Mouse (Mus musculus) kidney, embryonic 16.5 days (tissue): ENCODE measurements at regions not wholly inside any gene's neighbourhood (a gene's known extent, or its start where the extent isn't known, plus 50 kb on each side); places are given as distances from the start of the nearest gene placed in this dataset.
A peak's percentile ranks its signal among the peaks of the same experiment; 100 is the strongest.

ENCODE experiments used
- ATAC-seq: fragments of 200-750 bp; cut with Nextera tagmentation; 2 replicates; pipeline ENCODE4 v1.8.0; 2017; ENCODE audit warnings: moderate TSS enrichment; ENCODE audit not compliant: low FRiP score, low TSS enrichment
- H3K27ac ChIP-seq: fragments of 300-500 bp; sonication (generic); 2 replicates; pipeline ENCODE4 v1.5.1; 2014; ENCODE audit warnings: low read length
- H3K27me3 ChIP-seq: fragments of 300-500 bp; sonication (generic); 2 replicates; pipeline ENCODE4 v1.6.1; 2014; ENCODE audit warnings: low read length, control low read depth, mixed read lengths; ENCODE audit not compliant: insufficient read depth
- H3K36me3 ChIP-seq: fragments of 300-500 bp; sonication (generic); 2 replicates; pipeline ENCODE4 v1.6.1; 2014; ENCODE audit warnings: low read length, control low read depth, mixed read lengths; ENCODE audit not compliant: insufficient read depth
- H3K4me1 ChIP-seq: fragments of 300-500 bp; sonication (generic); 2 replicates; pipeline ENCODE4 v1.6.1; 2014; ENCODE audit warnings: low read length, control low read depth, mixed read lengths; ENCODE audit not compliant: insufficient read depth
- H3K4me2 ChIP-seq: fragments of 300-500 bp; sonication (generic); replicated peaks from 2 replicates; pipeline ENCODE4 v1.6.1; 2014; ENCODE audit warnings: low read depth, low read length
- H3K4me3 ChIP-seq: fragments of 300-500 bp; sonication (generic); 2 replicates; pipeline ENCODE4 v1.5.1; 2014; ENCODE audit warnings: mild to moderate bottlenecking, low read length
- H3K9ac ChIP-seq: fragments of 300-500 bp; sonication (generic); replicated peaks from 2 replicates; pipeline ENCODE4 v1.6.1; 2014; ENCODE audit warnings: low read length
- H3K9me3 ChIP-seq: fragments of 300-500 bp; sonication (generic); 2 replicates; pipeline ENCODE4 v1.6.1; 2016; ENCODE audit warnings: low read length, control low read depth
- WGBS: fragments of 180-500 bp; shearing (Covaris S2); extraction: QIAGEN DNeasy Blood & Tissue Kit; methylation state at CpG from one replicate; pipeline ENCODE4 v1.1.7; 2014; 5-methylcytosine and 5-hydroxymethylcytosine counted together

- Histone ChIP-seq H3K4me2 (no peak overlapping the region), H3K4me3 (no peak overlapping the region), H3K36me3 (no peaks in the 10 kb centered on the region), H3K9me3 (no peaks in the 10 kb centered on the region), H3K4me1 (no peaks in the 10 kb centered on the region), H3K27me3 (no peaks in the 10 kb centered on the region), H3K9ac (no peak overlapping the region), H3K27ac (no peak overlapping the region)
- no peak for ATAC-seq
- WGBS, result 83% methylated on average over 3 of the region's 3 CpGs
Observed at GRCm38 (mm10) chr12:58591480-58591829, 322.4 kb upstream of the Clec14a start.

GRCm38 (mm10) chr12:58590547-58591479 is 321.7 kb upstream of the Clec14a start:
- Histone ChIP-seq H3K36me3 (no peaks in the 10 kb centered on the region), H3K27ac (no peak overlapping the region), H3K27me3 (no peaks in the 10 kb centered on the region), H3K4me1 (no peaks in the 10 kb centered on the region), H3K9me3 (no peaks in the 10 kb centered on the region), H3K4me3 (no peak overlapping the region), H3K9ac (no peak overlapping the region), H3K4me2 (no peak overlapping the region)
- no peak for ATAC-seq
- 76% methylated on average over 7 of the region's 7 CpGs for WGBS

GRCm38 (mm10) chr12:58581811-58582572 is 312.9 kb upstream of the Clec14a start:
- WGBS, result 94% methylated on average over 5 of the region's 5 CpGs
- no peak overlapping the region for H3K4me2 ChIP-seq

GRCm38 (mm10) chr12:58569056-58569455 is 300.0 kb upstream of the Clec14a start:
- H3K9me3 ChIP-seq, result no peaks in the 10 kb centered on the region
- 83% methylated on average over 1 of the region's 1 CpGs for WGBS
- ATAC-seq, result no peak

More at GRCm38 (mm10) chr12:58581811-58582572, 312.9 kb upstream of the Clec14a start:
- no peak overlapping the region for H3K27ac ChIP-seq
- no peak overlapping the region for H3K4me3 ChIP-seq
- no peaks in the 10 kb centered on the region for H3K4me1 ChIP-seq
- no peak for ATAC-seq
- H3K27me3 ChIP-seq, result no peaks in the 10 kb centered on the region
- no peaks in the 10 kb centered on the region for H3K36me3 ChIP-seq
- no peak overlapping the region for H3K9ac ChIP-seq
- no peaks in the 10 kb centered on the region for H3K9me3 ChIP-seq

GRCm38 (mm10) chr12:58560840-58561239 is 291.8 kb upstream of the Clec14a start:
- no peak for ATAC-seq
- Histone ChIP-seq H3K27me3 (no peaks in the 10 kb centered on the region), H3K4me3 (no peak overlapping the region), H3K9ac (no peak overlapping the region), H3K4me1 (no peaks in the 10 kb centered on the region), H3K27ac (no peak overlapping the region), H3K4me2 (no peak overlapping the region), H3K9me3 (no peaks in the 10 kb centered on the region), H3K36me3 (no peaks in the 10 kb centered on the region)
- WGBS, result 80% methylated on average over 5 of the region's 5 CpGs

More at GRCm38 (mm10) chr12:58569056-58569455, 300.0 kb upstream of the Clec14a start:
- Histone ChIP-seq H3K27me3 (no peaks in the 10 kb centered on the region), H3K27ac (no peak overlapping the region), H3K4me3 (no peak overlapping the region), H3K4me2 (no peak overlapping the region), H3K4me1 (no peaks in the 10 kb centered on the region), H3K9ac (no peak overlapping the region), H3K36me3 (no peaks in the 10 kb centered on the region)

GRCm38 (mm10) chr12:58559833-58560232 is 290.7 kb upstream of the Clec14a start:
- 45% methylated on average over 1 of the region's 1 CpGs for WGBS
- ATAC-seq, result no peak

GRCm38 (mm10) chr12:58557261-58557660 is 288.2 kb upstream of the Clec14a start:
- Histone ChIP-seq H3K27me3 (no peaks in the 10 kb centered on the region), H3K4me2 (no peak overlapping the region), H3K4me3 (no peak overlapping the region), H3K9ac (no peak overlapping the region), H3K9me3 (no peaks in the 10 kb centered on the region), H3K4me1 (no peaks in the 10 kb centered on the region), H3K36me3 (no peaks in the 10 kb centered on the region), H3K27ac (no peak overlapping the region)
- ATAC-seq, result no peak
- 74% methylated on average over 4 of the region's 4 CpGs for WGBS

More at GRCm38 (mm10) chr12:58559833-58560232, 290.7 kb upstream of the Clec14a start:
- Histone ChIP-seq H3K4me1 (no peaks in the 10 kb centered on the region), H3K9ac (no peak overlapping the region), H3K36me3 (no peaks in the 10 kb centered on the region), H3K9me3 (no peaks in the 10 kb centered on the region), H3K4me2 (no peak overlapping the region), H3K27me3 (no peaks in the 10 kb centered on the region), H3K27ac (no peak overlapping the region), H3K4me3 (no peak overlapping the region)

GRCm38 (mm10) chr12:58556741-58557140 is 287.7 kb upstream of the Clec14a start:
- Histone ChIP-seq H3K9ac (no peak overlapping the region), H3K27ac (no peak overlapping the region), H3K27me3 (no peaks in the 10 kb centered on the region), H3K4me3 (no peak overlapping the region), H3K9me3 (no peaks in the 10 kb centered on the region), H3K4me1 (no peaks in the 10 kb centered on the region), H3K36me3 (no peaks in the 10 kb centered on the region), H3K4me2 (no peak overlapping the region)
- 81% methylated on average over 4 of the region's 4 CpGs for WGBS
- no peak for ATAC-seq

GRCm38 (mm10) chr12:58556060-58556459 is 287.0 kb upstream of the Clec14a start:
- Histone ChIP-seq H3K36me3 (no peaks in the 10 kb centered on the region), H3K27ac (0 out of 2 replicates have a peak overlapping the region, but pooled peaks have one; percentile 14), H3K4me1 (no peaks in the 10 kb centered on the region), H3K9ac (no peak overlapping the region), H3K9me3 (no peaks in the 10 kb centered on the region), H3K4me3 (no peak overlapping the region), H3K4me2 (no peak overlapping the region), H3K27me3 (no peaks in the 10 kb centered on the region)
- no peak for ATAC-seq
- WGBS, result 43% methylated on average over 1 of the region's 1 CpGs
